Mouse (Mus musculus): ENCODE measurements around the gene Gm5800. TPM values are rescaled to one million over a fixed set of nuclear protein-coding genes. Genes with fewer than 3 reads are reported as not detected.

Gene Gm5800
- not detected for polyA plus RNA-seq (2014; fragmentation: Illumina TruSeq; extraction: RNeasy Lipid Tissue Mini Kit (QIAGEN cat#74804); ENCODE audit: low read depth, low replicate concordance)

GRCm38 (mm10) chr14:51717083-51717482, at the start of gene Gm5800:
Gene Gm5800, minus strand, starts transcription at chr14:51717183.

GRCm38 (mm10) chr14:51695368-51695767, 21.6 kb downstream of the Gm5800 start, which contains the start of gene Gm17079:
Gene Gm17079, minus strand, starts transcription at chr14:51695468.

Other genes starting within 250 kb of the Gm5800 start
- gene Gm5622, start 164.4 kb downstream of the Gm5800 start, polyA plus RNA-seq (2014; fragmentation: Illumina TruSeq; extraction: RNeasy Lipid Tissue Mini Kit (QIAGEN cat#74804); ENCODE audit: low read depth, low replicate concordance), result not detected
- gene Gm17175, start 143.1 kb downstream of the Gm5800 start, polyA plus RNA-seq (2014; fragmentation: Illumina TruSeq; extraction: RNeasy Lipid Tissue Mini Kit (QIAGEN cat#74804); ENCODE audit: low read depth, low replicate concordance), result not detected
- gene Gm17174, start 125.0 kb downstream of the Gm5800 start, polyA plus RNA-seq (2014; fragmentation: Illumina TruSeq; extraction: RNeasy Lipid Tissue Mini Kit (QIAGEN cat#74804); ENCODE audit: low read depth, low replicate concordance), result not detected
- not detected for gene Gm17078, start 105.9 kb downstream of the Gm5800 start, polyA plus RNA-seq (2014; fragmentation: Illumina TruSeq; extraction: RNeasy Lipid Tissue Mini Kit (QIAGEN cat#74804); ENCODE audit: low read depth, low replicate concordance)
- not detected for gene Gm4181, start 81.5 kb downstream of the Gm5800 start, polyA plus RNA-seq (2014; fragmentation: Illumina TruSeq; extraction: RNeasy Lipid Tissue Mini Kit (QIAGEN cat#74804); ENCODE audit: low read depth, low replicate concordance)
- not detected for gene Gm17079, start 21.7 kb downstream of the Gm5800 start, polyA plus RNA-seq (2014; fragmentation: Illumina TruSeq; extraction: RNeasy Lipid Tissue Mini Kit (QIAGEN cat#74804); ENCODE audit: low read depth, low replicate concordance)
- gene Ang4, start 56.4 kb upstream of the Gm5800 start, polyA plus RNA-seq (2014; fragmentation: Illumina TruSeq; extraction: RNeasy Lipid Tissue Mini Kit (QIAGEN cat#74804); ENCODE audit: low read depth, low replicate concordance), result 194 TPM
- 0.32 TPM for gene AY358078, start 82.9 kb upstream of the Gm5800 start, polyA plus RNA-seq (2014; fragmentation: Illumina TruSeq; extraction: RNeasy Lipid Tissue Mini Kit (QIAGEN cat#74804); ENCODE audit: low read depth, low replicate concordance)
- not detected for gene Ear6, start 136.5 kb upstream of the Gm5800 start, polyA plus RNA-seq (2014; fragmentation: Illumina TruSeq; extraction: RNeasy Lipid Tissue Mini Kit (QIAGEN cat#74804); ENCODE audit: low read depth, low replicate concordance)
- gene Mettl17, start 167.7 kb upstream of the Gm5800 start, polyA plus RNA-seq (2014; fragmentation: Illumina TruSeq; extraction: RNeasy Lipid Tissue Mini Kit (QIAGEN cat#74804); ENCODE audit: low read depth, low replicate concordance), result 11.0 TPM
- 1.6 TPM for gene Slc39a2, start 175.7 kb upstream of the Gm5800 start, polyA plus RNA-seq (2014; fragmentation: Illumina TruSeq; extraction: RNeasy Lipid Tissue Mini Kit (QIAGEN cat#74804); ENCODE audit: low read depth, low replicate concordance)
- 246 TPM for gene Ndrg2, start 197.0 kb upstream of the Gm5800 start, polyA plus RNA-seq (2014; fragmentation: Illumina TruSeq; extraction: RNeasy Lipid Tissue Mini Kit (QIAGEN cat#74804); ENCODE audit: low read depth, low replicate concordance)
- gene Tppp2, start 201.2 kb upstream of the Gm5800 start, polyA plus RNA-seq (2014; fragmentation: Illumina TruSeq; extraction: RNeasy Lipid Tissue Mini Kit (QIAGEN cat#74804); ENCODE audit: low read depth, low replicate concordance), result not detected
- not detected for gene Rnase13, start 205.6 kb upstream of the Gm5800 start, polyA plus RNA-seq (2014; fragmentation: Illumina TruSeq; extraction: RNeasy Lipid Tissue Mini Kit (QIAGEN cat#74804); ENCODE audit: low read depth, low replicate concordance)